Mouse (Mus musculus) limb, embryonic 14.5 days (tissue): ENCODE measurements at regions not wholly inside any gene's neighbourhood (a gene's known extent, or its start where the extent isn't known, plus 50 kb on each side); places are given as distances from the start of the nearest gene placed in this dataset.

ENCODE experiments used
- ATAC-seq: fragments of 200-750 bp; cut with Nextera tagmentation; 2 replicates; pipeline ENCODE4 v1.8.0; 2017; ENCODE audit warnings: low read depth, moderate number of reproducible peaks, moderate TSS enrichment; ENCODE audit not compliant: low FRiP score
- DNase-seq: peaks from one replicate; pipeline ENCODE4 v3.0.0-alpha.2; 2015; ENCODE audit warnings: low spot score
- H3K27ac ChIP-seq: fragments of 300-500 bp; sonication (generic); replicated peaks from 2 replicates; pipeline ENCODE4 v1.5.1; 2014; ENCODE audit warnings: low read depth, mild to moderate bottlenecking, low read length, moderate library complexity, mixed read lengths
- H3K27me3 ChIP-seq: fragments of 300-500 bp; sonication (generic); 2 replicates; pipeline ENCODE4 v1.6.1; 2014; ENCODE audit warnings: low read length, mixed read lengths; ENCODE audit not compliant: control insufficient read depth, insufficient read depth
- H3K36me3 ChIP-seq: fragments of 300-500 bp; sonication (generic); 2 replicates; pipeline ENCODE4 v1.6.1; 2014; ENCODE audit warnings: mild to moderate bottlenecking, low read length, moderate library complexity, mixed read lengths; ENCODE audit not compliant: control insufficient read depth, insufficient read depth
- H3K4me1 ChIP-seq: fragments of 300-500 bp; sonication (generic); 2 replicates; pipeline ENCODE4 v1.6.1; 2014; ENCODE audit warnings: antibody characterized with exemption, low read length, mixed read lengths; ENCODE audit not compliant: control insufficient read depth, insufficient read depth
- H3K4me2 ChIP-seq: fragments of 300-500 bp; sonication (generic); replicated peaks from 2 replicates; pipeline ENCODE4 v1.6.1; 2014; ENCODE audit warnings: low read depth, mild to moderate bottlenecking, low read length, moderate library complexity; ENCODE audit not compliant: severe bottlenecking
- H3K4me3 ChIP-seq: fragments of 300-500 bp; sonication (generic); replicated peaks from 2 replicates; pipeline ENCODE4 v1.5.1; 2014; ENCODE audit warnings: low read length
- H3K9ac ChIP-seq: fragments of 300-500 bp; sonication (generic); 2 replicates; pipeline ENCODE4 v1.6.1; 2014; ENCODE audit warnings: mild to moderate bottlenecking, low read depth, low read length, moderate library complexity; ENCODE audit not compliant: severe bottlenecking
- H3K9me3 ChIP-seq: fragments of 300-500 bp; sonication (generic); 2 replicates; pipeline ENCODE4 v1.6.1; 2016; ENCODE audit warnings: low read length; ENCODE audit not compliant: control insufficient read depth
- POLR2A ChIP-seq: fragments of 200-500 bp; IDR thresholded peaks from 2 replicates; pipeline ENCODE4 v1.8.0; 2012; ENCODE audit warnings: inconsistent platforms, mild to moderate bottlenecking, moderate library complexity, borderline replicate concordance; ENCODE audit not compliant: insufficient read depth, insufficient read length; ENCODE audit errors: extremely low read depth
- WGBS: fragments of 180-500 bp; shearing (Covaris S2); extraction: QIAGEN DNeasy Blood & Tissue Kit; methylation state at CpG from one replicate; pipeline ENCODE4 v1.1.7; 2014; 5-methylcytosine and 5-hydroxymethylcytosine counted together

- peak overlapping the region; percentile 50 for H3K27ac ChIP-seq
- H3K4me3 ChIP-seq: no peak overlapping the region
- no peak overlapping the region for H3K4me2 ChIP-seq
- peaks cover 45% of the 10 kb centered on the region for H3K4me1 ChIP-seq
- no peaks in the 10 kb centered on the region for H3K36me3 ChIP-seq
- no peak for TF ChIP-seq POLR2A
- no peak overlapping the region for H3K9ac ChIP-seq
- DNase-seq (no peak), ATAC-seq (no peak)
- no peaks in the 10 kb centered on the region for H3K9me3 ChIP-seq
- 36% methylated on average over 14 of the region's 14 CpGs for WGBS
- no peaks in the 10 kb centered on the region for H3K27me3 ChIP-seq
Observed at GRCm38 (mm10) chr14:76618331-76619037, 61.8 kb upstream of the Serp2 start.

DNA sequence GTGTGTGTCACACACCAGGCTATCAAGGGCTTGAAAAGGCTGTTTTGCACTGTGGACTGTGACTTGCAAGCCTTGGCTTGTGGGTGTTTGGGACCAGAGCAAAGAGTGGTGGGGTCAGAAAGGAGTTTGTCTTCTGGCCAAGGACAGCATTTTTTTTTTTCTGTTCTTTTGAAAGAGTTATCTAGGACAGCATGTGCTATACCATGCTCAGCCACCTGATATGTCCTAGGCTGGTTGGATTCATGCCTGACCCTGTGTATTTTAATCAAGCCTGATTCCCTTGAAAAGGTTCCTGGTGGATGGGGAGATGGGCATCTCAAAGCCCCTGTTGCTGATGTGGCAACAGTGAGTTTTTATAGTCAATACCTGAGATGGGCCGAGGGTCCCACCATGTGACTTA lies 61.2 kb upstream of the Serp2 start:
- no peak for TF ChIP-seq POLR2A
- 68% methylated on average over 1 of the region's 1 CpGs for WGBS
- Histone ChIP-seq H3K9ac (no peak overlapping the region; the same call in 1 of the 2 replicates), H3K9me3 (no peaks in the 10 kb centered on the region), H3K36me3 (no peaks in the 10 kb centered on the region), H3K27ac (peak overlapping the region; percentile 54), H3K4me3 (no peak overlapping the region), H3K27me3 (no peaks in the 10 kb centered on the region), H3K4me1 (peaks cover 40% of the 10 kb centered on the region), H3K4me2 (no peak overlapping the region)
- DNase-seq (no peak), ATAC-seq (no peak)

DNA sequence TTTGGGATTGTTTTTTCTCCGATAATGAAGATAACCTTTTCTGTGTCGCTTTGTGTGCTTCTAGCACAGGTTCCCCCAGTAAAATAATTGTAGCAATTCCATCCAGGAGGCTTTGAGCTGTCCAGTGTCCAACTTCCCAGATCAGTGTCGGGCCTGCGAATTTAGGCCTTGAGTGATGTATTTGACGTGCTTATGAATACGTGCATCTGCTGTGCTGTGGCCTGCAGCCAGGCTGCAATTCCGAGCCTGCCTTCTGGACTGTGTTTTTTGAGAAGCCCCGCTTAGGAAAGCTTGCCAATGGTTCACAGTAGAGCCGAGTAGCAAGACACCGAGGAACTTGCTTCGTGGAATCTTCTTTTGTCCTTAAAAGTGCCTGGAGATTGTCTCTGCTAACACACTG lies 60.8 kb upstream of the Serp2 start:
- Histone ChIP-seq H3K27ac (peak overlapping the region; percentile 54; the same call in 1 of the 2 replicates), H3K9me3 (no peaks in the 10 kb centered on the region), H3K9ac (no peak overlapping the region; the same call in 1 of the 2 replicates), H3K27me3 (no peaks in the 10 kb centered on the region), H3K36me3 (no peaks in the 10 kb centered on the region), H3K4me3 (no peak overlapping the region), H3K4me2 (no peak overlapping the region), H3K4me1 (peaks cover 35% of the 10 kb centered on the region)
- DNase-seq (peak; percentile 56), ATAC-seq (no peak)
- WGBS: 67% methylated on average over 11 of the region's 11 CpGs
- TF ChIP-seq POLR2A: no peak

GRCm38 (mm10) chr14:76616367-76616683 lies 59.6 kb upstream of the Serp2 start:
- Histone ChIP-seq H3K4me1 (peaks cover 30% of the 10 kb centered on the region), H3K4me3 (no peak overlapping the region), H3K36me3 (no peaks in the 10 kb centered on the region), H3K9me3 (no peaks in the 10 kb centered on the region), H3K27me3 (no peaks in the 10 kb centered on the region), H3K27ac (no peak overlapping the region), H3K9ac (no peak overlapping the region), H3K4me2 (no peak overlapping the region)
- DNase-seq (no peak), ATAC-seq (no peak)
- TF ChIP-seq POLR2A: no peak
- WGBS: 32% methylated on average over 3 of the region's 3 CpGs

DNA sequence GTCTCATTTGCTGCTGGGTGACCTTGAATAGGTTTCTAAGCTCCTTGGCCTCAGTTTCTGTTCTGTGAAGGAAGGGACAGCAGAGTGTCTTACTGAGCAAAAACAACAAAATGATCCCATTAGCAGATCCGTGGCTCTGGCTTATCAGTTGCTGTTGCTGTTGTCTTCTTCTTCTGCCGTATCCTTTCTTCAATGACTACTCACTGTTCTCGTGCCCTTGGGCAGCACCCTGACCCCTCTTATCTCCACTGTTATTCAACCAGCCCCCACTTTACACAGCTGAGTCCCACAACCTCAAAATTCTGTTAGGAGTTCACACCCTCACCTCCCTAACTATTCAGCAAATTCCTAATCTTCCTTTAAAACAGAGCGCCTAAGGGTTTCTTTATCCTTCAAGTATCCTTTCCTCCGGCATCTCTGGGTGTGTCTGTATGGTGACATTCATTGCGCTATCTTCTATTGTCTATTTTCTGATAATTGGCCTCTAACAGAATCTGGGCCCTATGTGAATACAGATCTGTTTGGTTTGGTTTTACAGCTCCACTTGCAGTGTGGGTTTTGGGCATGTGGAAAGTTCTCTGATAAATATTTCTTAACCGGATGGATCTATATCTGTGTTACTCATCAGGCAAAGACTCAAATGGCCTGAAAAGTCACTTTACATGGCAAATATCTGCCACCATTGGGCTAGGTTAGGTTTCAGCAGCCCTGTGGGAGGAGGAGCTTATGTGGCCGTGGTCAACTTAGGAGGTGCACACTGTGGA lies 59.1 kb upstream of the Serp2 start:
- no peak for DNase-seq
- Histone ChIP-seq H3K9me3 (no peaks in the 10 kb centered on the region), H3K27ac (no peak overlapping the region), H3K4me1 (peaks cover 33% of the 10 kb centered on the region), H3K4me3 (no peak overlapping the region), H3K4me2 (no peak overlapping the region), H3K27me3 (no peaks in the 10 kb centered on the region), H3K9ac (no peak overlapping the region), H3K36me3 (no peaks in the 10 kb centered on the region)
- ATAC-seq: no peak
- WGBS: 73% methylated on average over 8 of the region's 8 CpGs
- TF ChIP-seq POLR2A: no peak
